In the genomic region with DNA sequence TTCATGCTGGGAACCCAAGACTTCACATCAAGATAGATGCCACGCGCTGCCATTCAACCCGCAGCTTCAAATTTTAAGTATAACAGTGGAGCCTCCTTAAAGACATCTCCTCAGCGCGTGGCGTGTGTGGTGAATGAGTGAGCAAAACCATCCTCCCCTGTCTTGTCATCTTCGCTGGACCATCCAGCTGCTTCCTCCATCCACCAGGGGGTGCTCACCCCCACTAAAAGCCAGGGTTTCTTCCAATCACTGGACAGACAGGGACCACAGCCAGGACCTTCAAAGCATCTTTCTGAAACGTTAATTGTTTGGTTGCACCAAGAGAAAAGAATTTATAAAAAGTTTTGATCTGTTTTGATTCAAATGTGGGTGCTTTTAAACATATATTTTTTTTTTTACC, we compare ENCODE assay signal across 9 mouse cellular contexts.
DNase-seq lines count a peak whose midpoint lies in the region; ATAC-seq and TF ChIP-seq lines count a peak whose summit lies in the region.
"Had no signal": no experiment of that assay in that cellular context is flagged by ENCODE, and none has a peak within 500 bp of the region (broad histone marks: within the 10 kb centered on the region; RNA-seq: fewer than 3 reads in every experiment).

No protein-coding gene starts in this region.

- WGBS in liver, embryonic 12.5 days (ENCODE audit: insufficient replicate concordance): 23% methylated on average over 8 of the region's 8 CpGs
- 31% methylated on average over 8 of the region's 8 CpGs for WGBS in lung, embryonic 14.5 days

- TF ChIP-seq CTCF in lung, embryonic 14.5 days (IDR thresholded peaks at IDR 0.05; ENCODE audit: low read depth): peak; percentile 83

- no peak for ATAC-seq in liver, embryonic 12.5 days
- peak; percentile 79 for ATAC-seq in frontal cortex, adult (ENCODE audit: low TSS enrichment)
- no peak for ATAC-seq in lung, embryonic 14.5 days (ENCODE audit: insufficient read depth)

- H3K36me3 ChIP-seq in liver, embryonic 12.5 days: no peaks in the 10 kb centered on the region
- no peaks in the 10 kb centered on the region for H3K36me3 ChIP-seq in lung, embryonic 14.5 days (ENCODE audit: insufficient read depth)

- DNase-seq in liver: peak; percentile 53
- DNase-seq in c-Kit-positive CD71-positive TER-119-positive erythroid progenitor cells, embryonic 14.5 days (ENCODE audit: low spot score): peak; percentile 0
- DNase-seq in kidney, postnatal 25 days: peak; percentile 56 to 65
- peak; percentile 84 for DNase-seq in lung, embryonic 14.5 days
- peak; percentile 56 for DNase-seq in right cerebral cortex, postnatal 25 days
- DNase-seq in thymus, postnatal 0 days (ENCODE audit: low spot score): no peak

- H3K9ac ChIP-seq in liver, embryonic 12.5 days: no peak overlapping the region
- H3K9ac ChIP-seq in lung, embryonic 14.5 days: no peak overlapping the region

- H3K9me3 ChIP-seq in liver, embryonic 12.5 days (replicated peaks): no peaks in the 10 kb centered on the region
- H3K9me3 ChIP-seq in lung, embryonic 14.5 days (ENCODE audit: low read depth, low read length): no peaks in the 10 kb centered on the region

- H3K27me3 ChIP-seq in liver, embryonic 12.5 days (replicated peaks): no peaks in the 10 kb centered on the region; the same call in 1 of the 2 replicates
- no peaks in the 10 kb centered on the region for H3K27me3 ChIP-seq in lung, embryonic 14.5 days (ENCODE audit: insufficient read depth, low read length)

- no peak overlapping the region for H3K4me2 ChIP-seq in liver, embryonic 12.5 days
- H3K4me2 ChIP-seq in lung, embryonic 14.5 days: no peak overlapping the region

- no peaks in the 10 kb centered on the region for H3K4me1 ChIP-seq in liver, embryonic 12.5 days
- no peaks in the 10 kb centered on the region for H3K4me1 ChIP-seq in lung, embryonic 14.5 days (ENCODE audit: insufficient read depth)

- H3K4me3 ChIP-seq in liver, embryonic 12.5 days: no peak overlapping the region
- no peak overlapping the region for H3K4me3 ChIP-seq in lung, embryonic 14.5 days (ENCODE audit: low read depth, low read length)

- no peak overlapping the region for H3K27ac ChIP-seq in liver, embryonic 12.5 days
- H3K27ac ChIP-seq in lung, embryonic 14.5 days (ENCODE audit: low read depth): no peak overlapping the region
- H3K27ac ChIP-seq: macrophage had no signal
